Mouse (Mus musculus) lung, embryonic 15.5 days (tissue): ENCODE measurements around the gene Lysmd4. TPM values are rescaled to one million over a fixed set of nuclear protein-coding genes. Genes with fewer than 3 reads are reported as not detected.

Source experiments
- ATAC-seq: fragments of 200-750 bp; cut with Nextera tagmentation; 2 replicates; pipeline ENCODE4 v1.8.0; 2017; ENCODE audit warnings: moderate number of reproducible peaks, borderline replicate concordance; ENCODE audit not compliant: low FRiP score, low TSS enrichment; ENCODE audit errors: extremely low read depth
- H3K27ac ChIP-seq: fragments of 300-500 bp; sonication (generic); 2 replicates; pipeline ENCODE4 v1.5.1; 2015; ENCODE audit warnings: moderate library complexity, mild to moderate bottlenecking, inconsistent platforms
- H3K27me3 ChIP-seq: fragments of 300-500 bp; sonication (generic); 2 replicates; pipeline ENCODE4 v1.6.1; 2015; ENCODE audit warnings: inconsistent platforms
- H3K36me3 ChIP-seq: fragments of 300-500 bp; sonication (generic); 2 replicates; pipeline ENCODE4 v1.6.1; 2015; ENCODE audit warnings: inconsistent platforms
- H3K4me1 ChIP-seq: fragments of 300-500 bp; sonication (generic); 2 replicates; pipeline ENCODE4 v1.6.1; 2015; ENCODE audit warnings: inconsistent platforms
- H3K4me2 ChIP-seq: fragments of 300-500 bp; sonication (generic); 2 replicates; pipeline ENCODE4 v1.6.1; 2015; ENCODE audit warnings: inconsistent platforms, mild to moderate bottlenecking, moderate library complexity
- H3K4me3 ChIP-seq: fragments of 300-500 bp; sonication (generic); 2 replicates; pipeline ENCODE4 v1.5.1; 2015; ENCODE audit warnings: mild to moderate bottlenecking, inconsistent platforms
- H3K9ac ChIP-seq: fragments of 300-500 bp; sonication (generic); 2 replicates; pipeline ENCODE4 v1.6.1; 2015; ENCODE audit warnings: inconsistent platforms
- H3K9me3 ChIP-seq: fragments of 300-500 bp; sonication (generic); 2 replicates; pipeline ENCODE4 v1.6.1; 2016; ENCODE audit warnings: inconsistent platforms
- WGBS: fragments of 180-500 bp; shearing (Covaris S2); methylation state at CpG from one replicate; pipeline ENCODE4 v1.1.7; 2015; 5-methylcytosine and 5-hydroxymethylcytosine counted together
- polyA plus RNA-seq: library from polyadenylated mRNA; unstranded; fragments of >200 nt; fragmentation: Nextera tagmentation; extraction: Ambion mirVana; gene quantifications from 2 replicates; pipeline ENCODE4 v1.2.1, GENCODE M21; 2015

Gene Lysmd4
- polyA plus RNA-seq, 1 experiment from 2014 or later: 14.6 TPM

- no peaks in the 10 kb centered on the region for H3K4me1 ChIP-seq
- H3K4me3 ChIP-seq: no peak overlapping the region
- ATAC-seq: no peak
These were observed 10.4 kb upstream of the Lysmd4 start for GRCm38 (mm10) chr7:67211971-67212370.

GRCm38 (mm10) chr7:67213589-67213988 is 8.8 kb upstream of the Lysmd4 start:
- H3K9ac ChIP-seq: no peak overlapping the region
- no peaks in the 10 kb centered on the region for H3K36me3 ChIP-seq
- H3K4me2 ChIP-seq: no peak overlapping the region
- no peak overlapping the region for H3K4me3 ChIP-seq
- no peak for ATAC-seq
- no peaks in the 10 kb centered on the region for H3K9me3 ChIP-seq
- H3K4me1 ChIP-seq: no peaks in the 10 kb centered on the region
- 88% methylated on average over 1 of the region's 1 CpGs for WGBS
- no peak overlapping the region for H3K27ac ChIP-seq
- no peaks in the 10 kb centered on the region for H3K27me3 ChIP-seq

More at GRCm38 (mm10) chr7:67211971-67212370, 10.4 kb upstream of the Lysmd4 start:
- no peaks in the 10 kb centered on the region for H3K36me3 ChIP-seq
- H3K4me2 ChIP-seq: no peak overlapping the region
- H3K9ac ChIP-seq: no peak overlapping the region
- H3K27me3 ChIP-seq: no peaks in the 10 kb centered on the region
- no peaks in the 10 kb centered on the region for H3K9me3 ChIP-seq
- 55% methylated on average over 4 of the region's 4 CpGs for WGBS
- no peak overlapping the region for H3K27ac ChIP-seq

- no peak for ATAC-seq
- Histone ChIP-seq H3K27me3 (no peaks in the 10 kb centered on the region), H3K4me3 (no peak overlapping the region), H3K4me1 (no peaks in the 10 kb centered on the region), H3K36me3 (no peaks in the 10 kb centered on the region), H3K9ac (no peak overlapping the region), H3K4me2 (no peak overlapping the region), H3K27ac (no peak overlapping the region), H3K9me3 (no peaks in the 10 kb centered on the region)
- 75% methylated on average over 6 of the region's 6 CpGs for WGBS
These were observed 6.0 kb upstream of the Lysmd4 start for GRCm38 (mm10) chr7:67216351-67216750.

GRCm38 (mm10) chr7:67217025-67217424 is 5.3 kb upstream of the Lysmd4 start:
- H3K36me3 ChIP-seq: no peaks in the 10 kb centered on the region
- H3K4me3 ChIP-seq: no peak overlapping the region
- H3K27ac ChIP-seq: no peak overlapping the region
- H3K9me3 ChIP-seq: no peaks in the 10 kb centered on the region
- WGBS: 73% methylated on average over 3 of the region's 3 CpGs
- ATAC-seq: 0 out of 2 replicates have a peak, but pooled peaks have one; percentile 16
- H3K4me2 ChIP-seq: no peak overlapping the region
- no peak overlapping the region for H3K9ac ChIP-seq
- 0 out of 2 replicates have a peak, but pooled peaks cover 4% of the 10 kb centered on the region for H3K4me1 ChIP-seq
- H3K27me3 ChIP-seq: no peaks in the 10 kb centered on the region

- H3K9ac ChIP-seq: no peak overlapping the region
- H3K9me3 ChIP-seq: no peaks in the 10 kb centered on the region
- no peak for ATAC-seq
- H3K4me2 ChIP-seq: no peak overlapping the region
- no peak overlapping the region for H3K4me3 ChIP-seq
- WGBS: 92% methylated on average over 15 of the region's 15 CpGs
- H3K27me3 ChIP-seq: no peaks in the 10 kb centered on the region
- peaks cover 18% of the 10 kb centered on the region for H3K36me3 ChIP-seq
- no peak overlapping the region for H3K27ac ChIP-seq
- H3K4me1 ChIP-seq: peaks cover 21% of the 10 kb centered on the region; the same call in 1 of the 2 replicates
These were observed 3.7 kb downstream of the Lysmd4 start for GRCm38 (mm10) chr7:67225943-67226625.

GRCm38 (mm10) chr7:67227538-67227937 is 5.2 kb downstream of the Lysmd4 start:
- no peaks in the 10 kb centered on the region for H3K27me3 ChIP-seq
- peaks cover 28% of the 10 kb centered on the region for H3K36me3 ChIP-seq
- no peak overlapping the region for H3K9ac ChIP-seq
- no peak overlapping the region for H3K27ac ChIP-seq
- WGBS: 75% methylated on average over 1 of the region's 1 CpGs
- H3K4me3 ChIP-seq: no peak overlapping the region
- no peak for ATAC-seq
- H3K4me2 ChIP-seq: no peak overlapping the region
- H3K9me3 ChIP-seq: no peaks in the 10 kb centered on the region
- peaks cover 16% of the 10 kb centered on the region; the same call in 1 of the 2 replicates for H3K4me1 ChIP-seq

- Histone ChIP-seq H3K36me3 (peaks cover 32% of the 10 kb centered on the region), H3K4me1 (peaks cover 10% of the 10 kb centered on the region; the same call in 1 of the 2 replicates), H3K27ac (no peak overlapping the region), H3K9ac (no peak overlapping the region), H3K4me3 (no peak overlapping the region), H3K27me3 (no peaks in the 10 kb centered on the region), H3K4me2 (no peak overlapping the region), H3K9me3 (no peaks in the 10 kb centered on the region)
- WGBS: 67% methylated on average over 3 of the region's 3 CpGs
- ATAC-seq: no peak
These were observed 6.0 kb downstream of the Lysmd4 start for GRCm38 (mm10) chr7:67228390-67228789.

- ATAC-seq: no peak
- H3K27ac ChIP-seq: no peak overlapping the region
- 65% methylated on average over 5 of the region's 5 CpGs for WGBS
- H3K36me3 ChIP-seq: peaks cover 32% of the 10 kb centered on the region
- H3K4me2 ChIP-seq: no peak overlapping the region
- H3K27me3 ChIP-seq: no peaks in the 10 kb centered on the region
- no peaks in the 10 kb centered on the region for H3K9me3 ChIP-seq
- H3K4me3 ChIP-seq: no peak overlapping the region
- no peak overlapping the region for H3K9ac ChIP-seq
- H3K4me1 ChIP-seq: peaks cover 3% of the 10 kb centered on the region; the same call in 1 of the 2 replicates
These were observed 6.7 kb downstream of the Lysmd4 start for GRCm38 (mm10) chr7:67228891-67229602.

- no peak for ATAC-seq
- Histone ChIP-seq H3K4me2 (no peak overlapping the region), H3K27me3 (no peaks in the 10 kb centered on the region), H3K36me3 (peaks cover 38% of the 10 kb centered on the region), H3K9ac (no peak overlapping the region), H3K4me3 (no peak overlapping the region), H3K27ac (no peak overlapping the region), H3K4me1 (no peaks in the 10 kb centered on the region), H3K9me3 (no peaks in the 10 kb centered on the region)
- WGBS: 84% methylated on average over 3 of the region's 3 CpGs
These were observed 7.4 kb downstream of the Lysmd4 start for GRCm38 (mm10) chr7:67229701-67230100.

GRCm38 (mm10) chr7:67230221-67230620 is 7.9 kb downstream of the Lysmd4 start:
- Histone ChIP-seq H3K4me3 (no peak overlapping the region), H3K9ac (no peak overlapping the region), H3K9me3 (no peaks in the 10 kb centered on the region), H3K27ac (no peak overlapping the region), H3K4me1 (no peaks in the 10 kb centered on the region), H3K36me3 (peaks cover 44% of the 10 kb centered on the region), H3K4me2 (no peak overlapping the region), H3K27me3 (no peaks in the 10 kb centered on the region)
- 84% methylated on average over 3 of the region's 3 CpGs for WGBS
- ATAC-seq: no peak

- H3K27ac ChIP-seq: 0 out of 2 replicates have a peak overlapping the region, but pooled peaks have one; percentile 6
- no peaks in the 10 kb centered on the region for H3K9me3 ChIP-seq
- WGBS: 71% methylated on average over 3 of the region's 3 CpGs
- no peaks in the 10 kb centered on the region for H3K4me1 ChIP-seq
- H3K9ac ChIP-seq: no peak overlapping the region
- H3K27me3 ChIP-seq: no peaks in the 10 kb centered on the region
- H3K4me3 ChIP-seq: no peak overlapping the region
- no peak overlapping the region for H3K4me2 ChIP-seq
- H3K36me3 ChIP-seq: peaks cover 46% of the 10 kb centered on the region
- ATAC-seq: no peak
These were observed 8.3 kb downstream of the Lysmd4 start for GRCm38 (mm10) chr7:67230640-67231140.

GRCm38 (mm10) chr7:67232504-67232903 is 10.2 kb downstream of the Lysmd4 start:
- no peaks in the 10 kb centered on the region for H3K4me1 ChIP-seq
- H3K4me3 ChIP-seq: no peak overlapping the region
- ATAC-seq: no peak
- H3K4me2 ChIP-seq: no peak overlapping the region
- WGBS: 85% methylated on average over 14 of the region's 14 CpGs
- H3K36me3 ChIP-seq: peaks cover 50% of the 10 kb centered on the region
- no peaks in the 10 kb centered on the region for H3K27me3 ChIP-seq
- H3K9me3 ChIP-seq: no peaks in the 10 kb centered on the region
- no peak overlapping the region for H3K9ac ChIP-seq
- H3K27ac ChIP-seq: no peak overlapping the region
